Mouse (Mus musculus): ENCODE measurements around the gene Gm7951. TPM values are rescaled to one million over a fixed set of nuclear protein-coding genes. Genes with fewer than 3 reads are reported as not detected.
"Not testable (repeated sequence)": the region's sequence is repeated elsewhere in the genome, so short reads cannot be mapped to it uniquely, and the experiment has no call there.

Gm7951 gene
- not detected in 2 replicates for total RNA-seq (2021)
- long read RNA-seq: 0 reads

DNA sequence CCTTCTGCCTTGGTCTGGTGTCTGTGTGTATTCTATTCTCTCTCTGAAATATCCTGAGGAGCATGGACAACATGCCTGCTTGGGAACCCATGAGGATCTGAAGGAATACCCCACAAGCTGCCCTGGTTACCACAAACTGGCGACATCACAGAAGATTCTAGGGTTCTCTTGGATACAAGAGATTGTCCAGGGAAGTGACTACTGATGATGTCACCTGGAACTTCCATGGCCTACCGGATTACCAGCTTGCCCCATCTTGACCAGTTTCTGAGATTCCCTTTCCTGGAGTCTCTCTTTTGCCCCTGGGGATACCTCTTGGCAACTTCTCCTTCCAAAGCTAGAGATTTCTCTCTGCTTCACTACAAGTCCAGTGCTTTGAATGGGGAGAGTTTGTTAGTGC, at the start of gene Gm7951:
Gene Gm7951 (minus strand): TSS at position 101 of the 400 bp plus-strand sequence.
- DNase-seq: not testable (repeated sequence)

- DNase-seq: not testable (repeated sequence)
Measured at GRCm38 (mm10) chr14:42162522-42162921, 45.4 kb upstream of the Gm7951 start, which contains the start of gene Gm17027. TSS of gene Gm17027 (minus strand) at chr14:42162622.

- not testable (repeated sequence) for DNase-seq
Measured at GRCm38 (mm10) chr14:42134571-42134970, 17.4 kb upstream of the Gm7951 start.

- not testable (repeated sequence) for DNase-seq
Measured at GRCm38 (mm10) chr14:42133806-42134205, 16.6 kb upstream of the Gm7951 start.

Other genes starting within 250 kb of the Gm7951 start
- not detected in 2 replicates for gene Gm7980, start 210.1 kb downstream of the Gm7951 start, total RNA-seq (2021)
- not detected in 2 replicates for gene 1700049E17Rik1, start 192.4 kb downstream of the Gm7951 start, total RNA-seq (2021)
- gene 1700024B05Rik, start 173.4 kb downstream of the Gm7951 start, total RNA-seq (2021): not detected in 2 replicates
- not detected in 2 replicates for gene Gm6401, start 149.4 kb downstream of the Gm7951 start, total RNA-seq (2021)
- gene Gm3543, start 134.0 kb downstream of the Gm7951 start, total RNA-seq (2021): not detected in 2 replicates
- not detected in 2 replicates for gene Gm17027, start 45.3 kb upstream of the Gm7951 start, total RNA-seq (2021)
- gene Gm3573, start 73.4 kb upstream of the Gm7951 start, total RNA-seq (2021): not detected in 2 replicates
- not detected in 2 replicates for gene Gm17026, start 142.7 kb upstream of the Gm7951 start, total RNA-seq (2021)
- gene Gm9611, start 180.0 kb upstream of the Gm7951 start, total RNA-seq (2021): not detected in 2 replicates
- not detected in 2 replicates for gene Gm7995, start 192.8 kb upstream of the Gm7951 start, total RNA-seq (2021)

All from adrenal gland, postnatal 25 days (tissue).